Mouse (Mus musculus): Measurements from ENCODE around the gene Tnfrsf18. TPM values are rescaled to one million over a fixed set of nuclear protein-coding genes. Genes with fewer than 3 reads are reported as not detected.

Tnfrsf18 gene
- polyA plus RNA-seq (2014; fragmentation: Nextera tagmentation; extraction: Ambion mirVana), result 2.7 and 3.1 TPM in 2 replicates

GRCm38 (mm10) chr4:156026013-156026412 lies at the start of gene Tnfrsf18:
Gene Tnfrsf18 (plus strand): TSS chr4:156026164.
- Histone ChIP-seq H3K27ac (replicated peaks; ENCODE audit: low read depth, low read length) (no peak within 1 kb of the TSS), H3K9ac (ENCODE audit: low read depth, low read length) (no peak within 1 kb of the TSS), H3K9me3 (ENCODE audit: control insufficient read depth, low read length) (no peaks in the 10 kb centered on the region), H3K27me3 (replicated peaks; ENCODE audit: control insufficient read depth, insufficient read depth, low read length) (no peaks in the 10 kb centered on the region), H3K4me2 (ENCODE audit: low read depth, low read length) (no peak within 1 kb of the TSS), H3K4me1 (ENCODE audit: control insufficient read depth, insufficient read depth, low read length) (peaks cover 10% of the 10 kb centered on the region; the same call in 1 of the 2 replicates), H3K36me3 (ENCODE audit: control insufficient read depth, insufficient read depth, low read length) (peaks cover 18% of the 10 kb centered on the region; the same call in 1 of the 2 replicates), H3K4me3 (ENCODE audit: low read depth, low read length) (no peak within 1 kb of the TSS)
- WGBS, result 43% methylated on average over 4 of the region's 4 CpGs
- DNase-seq (ENCODE audit: low spot score), result peak; percentile 54
- ATAC-seq (ENCODE audit: low read depth), result peak; percentile 38; the same call in 1 of the 2 replicates

GRCm38 (mm10) chr4:155981436-155982082 lies 44.4 kb upstream of the Tnfrsf18 start:
- ATAC-seq (ENCODE audit: low read depth), result no peak
- WGBS, result 73% methylated on average over 12 of the region's 12 CpGs

DNA sequence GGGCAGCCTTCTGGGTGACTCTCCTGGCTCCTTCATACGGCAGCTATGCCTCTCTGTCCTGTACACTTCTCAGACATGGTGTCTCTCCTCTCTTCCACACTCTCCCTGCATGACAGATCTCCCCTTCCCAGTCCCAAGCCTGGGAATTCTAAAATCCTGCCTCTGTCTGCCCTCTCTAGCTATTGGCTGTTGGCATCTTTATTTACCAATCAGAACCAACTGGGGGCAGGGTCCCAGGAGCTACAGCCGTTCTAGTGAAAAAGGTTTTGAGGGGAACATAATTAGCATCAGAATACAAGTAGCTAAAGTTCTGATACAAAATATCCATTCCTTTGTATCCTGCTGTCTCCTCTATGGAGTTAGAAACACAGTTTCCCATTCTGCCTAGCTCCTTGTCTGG lies 42.2 kb upstream of the Tnfrsf18 start:
- 21% methylated on average over 2 of the region's 2 CpGs for WGBS

More at GRCm38 (mm10) chr4:155981436-155982082, 44.4 kb upstream of the Tnfrsf18 start:
- DNase-seq (ENCODE audit: low spot score), result no peak
- H3K9me3 ChIP-seq (ENCODE audit: control insufficient read depth, low read length), result no peaks in the 10 kb centered on the region
- no peaks in the 10 kb centered on the region for H3K4me1 ChIP-seq (ENCODE audit: control insufficient read depth, insufficient read depth, low read length)
- H3K4me2 ChIP-seq (ENCODE audit: low read depth, low read length), result no peak overlapping the region
- no peak overlapping the region for H3K27ac ChIP-seq (replicated peaks; ENCODE audit: low read depth, low read length)
- H3K9ac ChIP-seq (ENCODE audit: low read depth, low read length), result no peak overlapping the region
- H3K36me3 ChIP-seq (ENCODE audit: control insufficient read depth, insufficient read depth, low read length), result no peaks in the 10 kb centered on the region
- H3K4me3 ChIP-seq (ENCODE audit: low read depth, low read length), result no peak overlapping the region
- no peaks in the 10 kb centered on the region for H3K27me3 ChIP-seq (replicated peaks; ENCODE audit: control insufficient read depth, insufficient read depth, low read length)

DNA sequence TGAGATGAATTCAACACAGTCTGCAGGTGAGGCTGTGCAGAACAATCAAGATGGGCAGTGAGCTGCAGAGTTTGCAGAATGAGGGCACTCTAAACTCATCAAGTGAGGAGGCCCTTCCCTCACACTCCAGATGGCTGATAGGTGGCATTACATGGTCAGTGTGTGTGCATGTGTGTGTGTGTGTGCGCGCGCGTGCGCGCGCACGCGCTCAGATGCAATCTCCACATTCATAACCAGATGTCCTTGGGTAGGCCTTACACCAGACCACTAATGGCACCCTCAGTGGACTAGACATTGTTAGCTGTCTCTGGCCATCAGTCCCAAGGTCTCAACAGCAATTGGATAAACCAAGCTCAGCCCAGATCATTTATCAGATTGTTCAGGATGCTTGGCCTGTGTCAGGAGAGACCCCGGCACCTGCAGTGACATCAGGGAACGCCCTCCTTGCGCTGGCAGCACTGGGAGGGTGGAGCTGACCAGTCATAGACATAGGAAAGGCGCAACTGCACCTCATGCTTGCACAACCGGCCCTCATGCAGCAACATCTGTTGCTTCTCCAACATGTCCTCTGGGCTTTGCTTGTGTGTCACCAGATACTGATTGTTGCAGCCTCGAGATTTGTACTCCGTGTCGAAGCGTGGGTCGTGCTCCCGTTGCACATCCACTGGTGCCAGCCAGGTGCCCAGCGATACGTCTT lies 34.6 kb upstream of the Tnfrsf18 start:
- H3K27ac ChIP-seq (replicated peaks; ENCODE audit: low read depth, low read length), result peak overlapping the region; percentile 95; the same call in 1 of the 2 replicates
- H3K9ac ChIP-seq (ENCODE audit: low read depth, low read length), result peak overlapping the region; percentile 84
- H3K27me3 ChIP-seq (replicated peaks; ENCODE audit: control insufficient read depth, insufficient read depth, low read length), result no peaks in the 10 kb centered on the region
- H3K4me2 ChIP-seq (ENCODE audit: low read depth, low read length), result peak overlapping the region; percentile 97
- 90% methylated on average over 19 of the region's 22 CpGs for WGBS
- H3K36me3 ChIP-seq (ENCODE audit: control insufficient read depth, insufficient read depth, low read length), result peaks cover 9% of the 10 kb centered on the region
- peak; percentile 4 for DNase-seq (ENCODE audit: low spot score)
- H3K4me3 ChIP-seq (ENCODE audit: low read depth, low read length), result peak overlapping the region; percentile 73
- no peak for ATAC-seq (ENCODE audit: low read depth)
- H3K4me1 ChIP-seq (ENCODE audit: control insufficient read depth, insufficient read depth, low read length), result peaks cover 17% of the 10 kb centered on the region
- H3K9me3 ChIP-seq (ENCODE audit: control insufficient read depth, low read length), result no peaks in the 10 kb centered on the region

More for the DNA sequence above, 42.2 kb upstream of the Tnfrsf18 start:
- Histone ChIP-seq H3K4me3 (ENCODE audit: low read depth, low read length) (no peak overlapping the region), H3K4me1 (ENCODE audit: control insufficient read depth, insufficient read depth, low read length) (no peaks in the 10 kb centered on the region), H3K4me2 (ENCODE audit: low read depth, low read length) (no peak overlapping the region), H3K27ac (replicated peaks; ENCODE audit: low read depth, low read length) (no peak overlapping the region), H3K36me3 (ENCODE audit: control insufficient read depth, insufficient read depth, low read length) (no peaks in the 10 kb centered on the region), H3K9me3 (ENCODE audit: control insufficient read depth, low read length) (no peaks in the 10 kb centered on the region), H3K9ac (ENCODE audit: low read depth, low read length) (no peak overlapping the region), H3K27me3 (replicated peaks; ENCODE audit: control insufficient read depth, insufficient read depth, low read length) (no peaks in the 10 kb centered on the region)
- DNase-seq (ENCODE audit: low spot score) (no peak), ATAC-seq (ENCODE audit: low read depth) (no peak)

GRCm38 (mm10) chr4:155991908-155992230 lies 34.1 kb upstream of the Tnfrsf18 start:
- WGBS, result 44% methylated on average over 14 of the region's 37 CpGs
- no peak for DNase-seq (ENCODE audit: low spot score)
- H3K9ac ChIP-seq (ENCODE audit: low read depth, low read length), result peak overlapping the region; percentile 84
- H3K4me2 ChIP-seq (ENCODE audit: low read depth, low read length), result peak overlapping the region; percentile 97
- no peaks in the 10 kb centered on the region for H3K9me3 ChIP-seq (ENCODE audit: control insufficient read depth, low read length)
- H3K27me3 ChIP-seq (replicated peaks; ENCODE audit: control insufficient read depth, insufficient read depth, low read length), result no peaks in the 10 kb centered on the region
- ATAC-seq (ENCODE audit: low read depth), result no peak
- peak overlapping the region; percentile 95 for H3K27ac ChIP-seq (replicated peaks; ENCODE audit: low read depth, low read length)
- H3K4me3 ChIP-seq (ENCODE audit: low read depth, low read length), result peak overlapping the region; percentile 73
- H3K36me3 ChIP-seq (ENCODE audit: control insufficient read depth, insufficient read depth, low read length), result peaks cover 12% of the 10 kb centered on the region
- H3K4me1 ChIP-seq (ENCODE audit: control insufficient read depth, insufficient read depth, low read length), result peaks cover 17% of the 10 kb centered on the region

- Histone ChIP-seq H3K27me3 (replicated peaks; ENCODE audit: control insufficient read depth, insufficient read depth, low read length) (no peaks in the 10 kb centered on the region), H3K36me3 (ENCODE audit: control insufficient read depth, insufficient read depth, low read length) (peaks cover 12% of the 10 kb centered on the region), H3K4me1 (ENCODE audit: control insufficient read depth, insufficient read depth, low read length) (peaks cover 17% of the 10 kb centered on the region), H3K9me3 (ENCODE audit: control insufficient read depth, low read length) (no peaks in the 10 kb centered on the region), H3K4me3 (ENCODE audit: low read depth, low read length) (peak within 1 kb of the TSS; percentile 73), H3K4me2 (ENCODE audit: low read depth, low read length) (peak within 1 kb of the TSS; percentile 97), H3K27ac (replicated peaks; ENCODE audit: low read depth, low read length) (peak within 1 kb of the TSS; percentile 95), H3K9ac (ENCODE audit: low read depth, low read length) (peak within 1 kb of the TSS; percentile 86)
- ATAC-seq (ENCODE audit: low read depth) (peak; percentile 89), DNase-seq (ENCODE audit: low spot score) (peak; percentile 88)
- 0% methylated on average over 35 of the region's 99 CpGs for WGBS
These were observed 33.6 kb upstream of the Tnfrsf18 start, which contains the start of the genes B3galt6 and Sdf4 for GRCm38 (mm10) chr4:155992241-155992905. Gene B3galt6 (minus strand): TSS chr4:155992649. Gene Sdf4 (plus strand): TSS chr4:155992872.

DNA sequence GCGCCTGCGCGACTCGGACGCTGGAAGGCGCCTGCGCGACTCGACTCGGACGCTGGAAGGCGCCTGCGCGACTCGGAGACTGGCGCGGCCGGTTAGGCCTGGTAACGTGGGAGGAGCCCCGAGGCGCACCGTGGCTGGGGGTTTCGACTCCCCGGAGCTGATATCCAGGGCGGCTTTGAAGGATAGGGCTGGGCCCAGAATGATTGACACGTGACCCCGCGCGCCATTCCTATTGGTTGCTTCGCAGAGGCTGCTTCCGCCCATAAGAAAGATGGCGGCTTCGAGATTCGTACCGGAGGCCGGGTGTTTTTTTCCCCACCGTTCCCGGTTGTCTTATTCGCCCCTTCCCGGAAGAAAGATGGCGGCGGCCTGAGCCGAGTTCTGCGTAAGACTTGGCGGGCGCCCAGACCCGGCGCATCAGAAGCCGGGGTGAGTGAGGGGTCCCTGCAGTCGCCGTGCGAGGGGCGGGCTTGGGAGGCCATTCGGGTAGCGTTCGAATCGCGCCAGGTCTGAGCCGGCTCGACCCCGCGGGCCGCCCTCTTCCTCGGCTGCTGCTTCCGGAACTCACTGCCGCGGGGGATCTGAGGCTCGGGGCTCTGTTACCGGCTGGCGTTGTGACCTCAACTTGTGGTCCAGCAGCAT lies 32.9 kb upstream of the Tnfrsf18 start:
- peak; percentile 98 for DNase-seq (ENCODE audit: low spot score)
- Histone ChIP-seq H3K9me3 (ENCODE audit: control insufficient read depth, low read length) (no peaks in the 10 kb centered on the region), H3K27ac (replicated peaks; ENCODE audit: low read depth, low read length) (peak overlapping the region; percentile 91), H3K4me3 (ENCODE audit: low read depth, low read length) (peak overlapping the region; percentile 73), H3K36me3 (ENCODE audit: control insufficient read depth, insufficient read depth, low read length) (peaks cover 19% of the 10 kb centered on the region), H3K27me3 (replicated peaks; ENCODE audit: control insufficient read depth, insufficient read depth, low read length) (no peaks in the 10 kb centered on the region), H3K4me2 (ENCODE audit: low read depth, low read length) (peak overlapping the region; percentile 59), H3K9ac (ENCODE audit: low read depth, low read length) (peak overlapping the region; percentile 86), H3K4me1 (ENCODE audit: control insufficient read depth, insufficient read depth, low read length) (peaks cover 17% of the 10 kb centered on the region)
- WGBS, result 0% methylated on average over 46 of the region's 70 CpGs
- peak; percentile 90 for ATAC-seq (ENCODE audit: low read depth)

GRCm38 (mm10) chr4:155993606-155994005 lies 32.4 kb upstream of the Tnfrsf18 start:
- ATAC-seq (ENCODE audit: low read depth) (0 out of 2 replicates have a peak, but pooled peaks have one; percentile 0), DNase-seq (ENCODE audit: low spot score) (no peak)
- 5% methylated on average over 15 of the region's 15 CpGs for WGBS
- Histone ChIP-seq H3K4me3 (ENCODE audit: low read depth, low read length) (peak overlapping the region; percentile 73), H3K4me1 (ENCODE audit: control insufficient read depth, insufficient read depth, low read length) (peaks cover 17% of the 10 kb centered on the region), H3K27ac (replicated peaks; ENCODE audit: low read depth, low read length) (peak overlapping the region; percentile 91), H3K36me3 (ENCODE audit: control insufficient read depth, insufficient read depth, low read length) (peaks cover 24% of the 10 kb centered on the region), H3K27me3 (replicated peaks; ENCODE audit: control insufficient read depth, insufficient read depth, low read length) (no peaks in the 10 kb centered on the region), H3K9me3 (ENCODE audit: control insufficient read depth, low read length) (no peaks in the 10 kb centered on the region), H3K9ac (ENCODE audit: low read depth, low read length) (peak overlapping the region; percentile 86), H3K4me2 (ENCODE audit: low read depth, low read length) (peak overlapping the region; percentile 59)

Data from embryonic facial prominence, embryonic 14.5 days (tissue).